Mouse (Mus musculus): ENCODE data around the gene Pcdh15.

Pcdh15 gene

DNA sequence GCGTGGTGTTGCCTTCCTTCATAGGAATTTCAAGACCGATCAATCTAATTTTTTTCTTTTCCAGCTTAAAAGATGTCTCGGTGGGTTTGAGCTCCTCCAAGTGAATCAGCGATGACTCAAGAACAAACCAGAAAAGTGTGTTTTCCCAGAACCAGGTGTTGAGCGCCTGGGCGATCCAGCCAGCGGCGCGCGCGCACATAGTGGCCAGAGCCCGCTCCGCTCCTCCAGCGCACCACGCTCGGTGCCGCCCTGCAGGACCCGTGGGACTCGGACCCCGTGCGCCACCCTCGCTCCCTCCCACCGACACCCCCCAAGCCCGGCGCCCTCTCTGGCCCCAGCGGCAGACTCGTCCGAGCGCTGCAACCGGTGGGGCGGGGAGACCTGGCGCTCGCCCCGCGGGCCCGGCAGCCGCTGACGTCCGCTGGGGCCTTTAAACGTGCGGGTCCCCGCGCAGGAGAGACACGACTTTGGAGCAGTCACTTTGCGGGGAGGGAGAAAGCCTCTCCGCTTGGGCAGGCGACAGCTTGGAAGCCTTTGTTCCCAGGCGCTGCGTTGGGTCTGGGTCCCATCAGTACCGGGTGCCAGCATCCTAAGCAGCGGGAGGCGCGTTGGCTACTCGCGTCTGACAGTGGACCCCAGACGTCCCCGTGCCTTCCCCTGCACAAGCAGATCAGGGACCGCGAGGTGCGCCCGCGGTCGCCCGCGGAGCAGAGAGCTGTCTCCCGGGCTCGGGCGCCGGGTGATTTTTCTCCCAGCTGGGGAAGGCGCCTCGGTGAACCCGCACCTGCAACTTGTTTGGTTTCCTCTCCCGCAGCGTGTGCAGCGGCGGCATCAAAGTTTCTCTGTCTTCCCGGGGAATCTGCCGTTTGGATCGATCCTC lies at the start of gene Pcdh15:
Gene Pcdh15 (plus strand): TSS at position 377 of the 880 bp plus-strand sequence.
- peak; percentile 19 for DNase-seq (ENCODE audit: low read depth, low spot score)

DNA sequence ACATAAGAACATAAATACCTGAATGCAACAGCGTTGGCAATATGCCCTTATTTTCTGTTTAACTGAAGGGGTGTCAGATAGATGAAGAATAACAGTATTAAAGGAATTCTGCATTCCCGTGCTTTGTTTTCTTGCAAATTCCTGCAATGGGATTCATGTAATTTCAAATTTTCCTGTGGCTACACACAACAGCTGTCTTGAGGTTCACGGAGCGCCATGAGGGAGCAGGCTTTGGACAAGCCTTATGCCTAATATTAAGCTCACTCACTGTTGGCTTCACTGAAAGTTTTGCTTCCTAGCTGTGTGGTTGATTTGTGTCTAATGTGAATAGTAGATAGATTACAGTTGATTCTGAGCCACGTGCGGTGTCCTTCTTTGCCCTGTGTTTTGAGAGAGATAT lies 47.1 kb upstream of the Pcdh15 start:
- no peak for DNase-seq (ENCODE audit: low read depth, low spot score)

DNA sequence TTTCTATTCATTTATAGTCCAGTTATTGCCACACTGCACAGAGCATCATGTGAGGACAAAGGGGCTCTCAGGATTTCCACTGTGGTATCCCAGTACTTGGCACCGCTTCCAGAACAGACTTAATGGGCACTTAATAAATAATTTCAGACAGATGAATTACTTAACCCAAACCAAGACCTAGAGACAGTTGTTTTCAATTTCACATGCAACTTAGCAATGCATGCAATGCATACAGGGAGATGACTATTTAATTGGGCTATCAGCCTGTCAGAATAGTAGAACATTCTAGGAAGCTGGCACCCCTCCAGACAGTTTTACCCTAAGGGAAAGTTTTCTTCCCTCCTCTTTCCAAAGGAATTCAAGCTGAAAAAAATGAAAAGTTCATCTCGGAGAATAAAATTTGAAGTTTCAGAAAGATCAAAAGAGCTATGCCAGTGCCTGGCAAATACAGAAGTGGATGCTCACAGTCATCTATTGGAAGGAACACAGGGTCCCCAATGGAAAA lies 39.4 kb upstream of the Pcdh15 start:
- no peak for DNase-seq (ENCODE audit: low read depth, low spot score)

DNA sequence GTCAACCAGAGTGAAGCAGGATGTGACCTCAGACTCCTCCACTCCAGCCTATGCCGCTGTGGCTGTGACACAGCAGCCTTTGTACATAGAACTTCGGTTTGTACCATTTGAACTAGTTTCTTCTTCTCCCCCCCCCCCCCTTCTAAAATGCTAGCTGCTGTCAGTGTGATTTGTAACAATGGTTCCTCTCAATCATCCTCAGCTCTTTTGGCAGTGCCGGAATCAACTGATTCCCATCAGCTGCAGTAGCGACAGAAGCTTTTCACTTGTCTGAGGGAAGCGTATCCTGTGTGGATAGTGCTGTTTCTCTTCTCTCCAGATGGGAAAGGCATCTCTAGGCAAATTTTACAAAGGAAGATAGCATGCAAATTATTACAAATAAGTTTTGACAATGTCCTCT lies 12.4 kb upstream of the Pcdh15 start:
- DNase-seq (ENCODE audit: low read depth, low spot score), result no peak

DNA sequence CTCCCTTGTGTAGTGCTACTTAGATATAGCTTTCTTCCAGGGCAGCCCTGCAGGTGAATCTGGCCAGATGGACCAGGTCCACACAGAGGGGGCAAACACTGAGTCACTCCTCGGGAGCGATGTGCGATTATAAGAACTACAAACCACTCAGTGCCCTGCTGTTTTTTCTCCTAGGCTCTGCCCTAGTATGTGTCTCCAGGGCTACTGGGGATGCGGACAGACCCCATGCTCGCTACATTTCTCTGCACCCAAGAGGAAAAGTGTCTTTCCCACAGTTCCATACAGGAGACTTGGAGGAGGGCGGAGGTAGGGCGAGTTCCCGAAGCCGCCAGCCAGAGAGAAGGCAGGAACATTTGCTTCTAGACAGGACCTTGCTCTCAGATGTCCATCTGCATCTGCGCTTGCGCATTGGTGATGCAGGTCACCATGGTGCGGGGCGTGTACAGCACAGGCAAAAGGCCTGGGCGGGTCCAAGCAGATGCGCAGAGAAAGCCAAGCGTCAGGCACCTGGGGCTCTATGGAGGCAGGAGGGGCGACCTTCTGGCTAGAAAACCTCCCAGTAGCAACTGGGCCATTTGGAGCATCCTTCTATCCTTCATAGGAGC lies 2.5 kb upstream of the Pcdh15 start:
- peak; percentile 73 for DNase-seq (ENCODE audit: low read depth, low spot score)

DNA sequence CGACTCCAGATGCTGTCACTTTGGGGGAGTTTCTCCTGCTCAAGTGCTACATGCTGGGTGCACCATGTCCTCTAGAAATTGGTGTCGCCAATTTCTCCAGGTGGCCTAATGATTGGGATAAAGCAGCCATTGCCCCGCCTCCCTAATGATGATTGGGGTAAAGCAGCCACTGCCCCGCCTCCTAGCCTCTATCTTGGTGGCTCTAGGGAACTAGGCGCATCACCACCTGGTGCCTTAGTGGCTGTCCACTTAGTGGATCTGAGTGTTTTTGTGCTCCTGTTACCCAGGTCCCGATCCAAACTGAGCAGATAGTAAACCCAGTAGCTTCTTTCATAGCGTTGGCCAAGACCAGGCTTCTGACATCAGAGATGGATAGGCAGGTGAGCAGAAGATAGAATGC lies 2.0 kb upstream of the Pcdh15 start:
- DNase-seq (ENCODE audit: low read depth, low spot score), result peak; percentile 26

DNA sequence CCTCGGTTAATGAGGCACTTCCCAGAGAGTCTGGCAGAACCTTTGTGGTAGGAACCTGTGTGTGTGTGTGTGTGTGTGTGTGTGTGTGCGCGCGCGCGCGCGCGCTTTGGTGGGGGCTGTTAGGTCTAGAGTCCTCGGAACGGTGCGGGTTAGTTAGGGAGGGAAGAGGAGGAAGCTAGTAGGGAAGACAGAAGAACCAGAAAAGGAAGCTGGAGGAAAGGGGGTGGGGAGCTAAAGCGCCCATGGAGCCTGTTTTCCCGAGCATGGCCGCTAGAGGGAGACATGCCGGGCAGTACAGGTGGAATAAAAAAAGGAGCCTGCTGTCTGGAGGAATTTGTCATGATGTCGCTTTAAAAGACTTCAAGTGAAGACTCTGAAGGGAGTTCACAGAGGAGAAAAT lies 1.2 kb upstream of the Pcdh15 start:
- DNase-seq (ENCODE audit: low read depth, low spot score), result peak; percentile 77

DNA sequence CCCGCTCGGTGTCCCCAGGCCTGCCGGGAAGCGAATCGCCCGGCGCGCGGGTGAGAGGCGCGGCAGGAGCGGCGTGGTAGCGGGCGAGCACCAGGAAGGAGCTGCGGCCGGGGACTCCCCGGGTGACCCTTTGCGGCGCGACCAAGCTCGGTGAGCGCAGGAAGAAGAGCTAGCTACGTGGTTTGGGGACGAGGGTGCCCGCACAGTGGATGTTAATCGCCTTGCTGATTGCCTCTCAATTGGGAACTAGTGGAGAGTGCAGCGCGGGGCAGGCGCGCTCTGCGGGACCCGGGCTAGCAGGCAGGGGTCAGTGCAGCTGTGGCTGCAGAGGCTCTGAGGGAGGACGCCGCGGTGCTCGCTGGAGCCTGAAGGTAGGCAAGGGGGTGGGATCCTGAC lies 702 bp downstream of the Pcdh15 start:
- no peak for DNase-seq (ENCODE audit: low read depth, low spot score)

DNA sequence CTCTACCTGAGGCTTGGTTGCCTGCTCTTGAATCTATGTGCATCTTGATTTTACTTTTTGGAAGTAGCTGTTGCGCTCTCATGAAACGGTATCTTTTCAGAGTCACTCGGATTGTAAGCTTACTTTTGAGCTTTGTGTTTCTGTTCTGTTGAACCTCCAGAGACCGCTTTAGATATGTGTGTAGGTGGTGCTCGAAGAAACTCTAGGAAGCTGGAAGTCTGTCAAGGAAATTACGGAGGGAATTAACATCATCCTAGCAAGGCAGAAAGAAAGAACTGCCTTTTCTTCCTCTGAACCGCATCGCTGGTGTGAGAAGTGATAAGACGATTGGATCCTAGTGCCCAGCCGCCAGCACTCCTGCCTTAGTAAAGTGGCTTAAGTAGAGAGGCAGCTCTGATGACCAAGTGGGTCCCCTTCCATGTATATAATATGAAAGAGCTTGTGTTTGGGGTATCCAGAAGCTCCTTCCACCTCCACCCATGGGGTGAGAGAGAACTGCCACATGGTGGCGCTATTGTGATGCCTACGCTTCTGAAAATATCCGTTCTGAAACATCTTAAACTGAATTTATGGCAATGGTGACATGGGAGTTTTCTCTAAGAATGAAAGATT lies 4.3 kb downstream of the Pcdh15 start:
- peak; percentile 89 for DNase-seq (ENCODE audit: low read depth, low spot score)

DNA sequence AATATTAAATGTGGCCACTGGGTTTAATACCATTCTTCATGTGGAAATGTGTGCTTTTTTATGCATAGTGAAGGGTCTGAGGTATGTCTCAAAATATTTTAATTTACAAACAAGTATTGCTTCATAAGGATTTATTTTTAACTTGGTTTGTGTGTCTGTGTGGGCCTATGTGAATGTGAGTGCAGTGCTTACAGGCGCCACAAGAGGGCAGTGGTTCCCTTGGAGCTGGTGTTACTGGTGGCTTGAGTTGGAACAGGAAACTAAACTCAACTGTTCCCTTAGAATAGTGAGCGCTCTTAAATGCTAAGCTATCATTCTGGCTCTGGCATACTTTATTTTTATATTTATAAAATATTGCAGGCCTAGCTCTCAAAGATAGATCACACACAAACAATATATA lies 6.8 kb downstream of the Pcdh15 start:
- DNase-seq (ENCODE audit: low read depth, low spot score), result no peak

DNA sequence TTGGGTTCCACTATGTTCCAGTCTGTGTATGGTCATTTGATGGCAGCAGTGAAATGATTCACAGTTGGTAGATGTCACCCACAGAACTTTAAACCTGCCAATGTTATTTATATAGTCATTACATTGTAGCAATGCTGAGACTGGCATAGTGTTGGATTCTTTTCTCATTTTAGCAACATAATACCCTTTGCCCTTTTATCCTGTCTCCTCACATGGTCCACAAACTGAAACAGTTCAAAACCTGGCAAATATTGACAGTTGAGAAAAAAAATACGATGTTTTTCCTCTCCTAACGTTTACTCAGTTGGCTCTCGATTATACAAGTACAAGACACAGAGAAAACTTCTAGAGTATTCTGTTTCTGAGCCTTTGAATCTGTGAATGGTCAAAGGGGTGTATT lies 38.8 kb downstream of the Pcdh15 start:
- DNase-seq (ENCODE audit: low read depth, low spot score), result no peak

DNA sequence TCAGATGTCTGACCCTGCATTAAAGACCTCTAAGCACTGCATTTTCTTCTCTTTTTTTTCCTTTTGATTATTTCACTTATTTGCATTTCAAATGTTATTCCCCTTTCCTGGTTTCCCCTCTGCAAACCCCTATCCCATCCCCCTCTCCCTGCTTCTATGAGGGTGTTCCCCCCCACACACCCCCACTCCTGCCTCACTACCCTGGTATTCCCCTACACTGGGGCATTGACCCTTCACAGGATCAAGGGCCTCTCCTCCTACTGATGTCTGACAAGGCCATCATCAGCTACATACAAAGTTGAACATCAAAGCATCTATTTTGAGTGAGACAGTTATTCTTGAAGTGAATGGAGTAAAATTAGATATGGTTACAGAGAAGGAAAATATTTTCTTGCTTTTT lies 48.4 kb downstream of the Pcdh15 start:
- DNase-seq (ENCODE audit: low read depth, low spot score), result no peak

DNA sequence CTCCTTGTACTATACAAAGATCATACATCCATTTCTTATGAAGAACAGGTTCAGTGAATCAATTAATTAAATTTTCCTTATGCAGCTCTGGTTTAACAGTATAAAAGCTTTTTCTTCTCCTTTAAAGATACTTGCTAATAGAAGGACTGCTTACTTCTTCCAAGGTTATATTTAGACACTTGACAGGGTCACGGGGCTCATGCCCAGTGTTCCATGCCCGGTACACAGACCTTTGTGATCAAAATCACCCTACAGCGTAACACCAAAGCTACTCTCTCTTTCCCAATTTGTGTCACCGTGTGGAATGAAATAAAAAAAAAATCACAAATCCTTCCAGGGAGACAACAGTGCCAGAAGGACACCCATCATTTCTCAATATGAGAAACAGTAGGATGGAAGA lies 48.8 kb downstream of the Pcdh15 start:
- no peak for DNase-seq (ENCODE audit: low read depth, low spot score)

DNA sequence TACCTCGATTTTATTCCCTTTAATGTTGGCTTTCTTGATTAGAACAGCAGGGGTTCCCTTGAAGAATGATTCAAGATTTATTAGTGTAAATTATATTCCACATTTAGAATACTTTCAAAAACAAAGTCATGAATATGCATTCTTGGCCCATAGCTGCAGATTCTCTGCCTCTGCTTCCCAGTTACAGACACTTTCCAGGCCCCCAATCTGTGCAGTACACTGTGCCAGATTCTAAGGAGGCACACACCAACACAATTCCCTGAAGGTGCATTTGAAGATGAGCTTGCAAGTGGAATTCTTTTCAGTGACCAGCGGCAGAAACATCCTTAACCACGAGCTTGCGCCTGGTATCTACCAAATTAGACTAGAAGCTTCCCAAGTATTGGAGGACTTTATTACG lies 55.4 kb downstream of the Pcdh15 start:
- DNase-seq (ENCODE audit: low read depth, low spot score), result peak; percentile 50

DNA sequence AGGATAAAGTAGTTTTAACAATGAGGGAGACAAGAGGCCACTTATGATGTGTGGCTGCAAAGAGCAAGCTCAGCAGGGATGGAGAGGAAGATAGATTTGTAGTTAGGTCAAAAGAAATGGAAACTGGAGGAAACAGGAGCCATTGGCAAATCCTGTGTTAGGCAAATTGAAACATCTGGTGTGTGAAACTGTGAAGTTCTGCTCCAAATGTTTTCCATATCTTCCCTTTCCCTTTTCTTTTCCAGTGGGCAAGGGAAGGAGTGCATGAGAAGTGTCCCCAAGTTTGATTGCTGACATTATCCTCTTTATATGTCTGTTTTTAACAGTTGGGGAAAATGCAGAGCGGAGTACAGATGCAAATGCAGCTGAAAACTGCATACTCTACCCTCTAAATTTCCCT lies 62.6 kb downstream of the Pcdh15 start:
- DNase-seq (ENCODE audit: low read depth, low spot score), result peak; percentile 35

DNA sequence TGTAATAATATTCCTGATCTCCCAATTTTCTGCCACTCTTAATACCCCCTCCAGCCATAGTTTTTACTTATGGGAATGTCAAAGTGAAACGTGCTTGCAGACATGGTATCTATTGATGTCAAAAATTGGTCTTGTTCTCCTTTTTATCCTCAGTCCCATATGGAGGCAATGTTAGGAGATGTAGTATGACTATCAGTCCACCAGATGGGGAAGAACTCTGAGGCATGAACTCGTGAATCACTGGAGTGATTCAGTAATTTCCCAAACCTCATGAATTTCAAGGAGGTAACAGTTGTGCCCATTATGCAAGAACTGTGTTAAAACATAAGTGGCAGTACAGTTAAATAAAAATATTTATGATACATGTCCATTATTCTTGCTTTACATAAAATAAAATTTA lies 116.9 kb downstream of the Pcdh15 start:
- no peak for DNase-seq (ENCODE audit: low read depth, low spot score)

DNA sequence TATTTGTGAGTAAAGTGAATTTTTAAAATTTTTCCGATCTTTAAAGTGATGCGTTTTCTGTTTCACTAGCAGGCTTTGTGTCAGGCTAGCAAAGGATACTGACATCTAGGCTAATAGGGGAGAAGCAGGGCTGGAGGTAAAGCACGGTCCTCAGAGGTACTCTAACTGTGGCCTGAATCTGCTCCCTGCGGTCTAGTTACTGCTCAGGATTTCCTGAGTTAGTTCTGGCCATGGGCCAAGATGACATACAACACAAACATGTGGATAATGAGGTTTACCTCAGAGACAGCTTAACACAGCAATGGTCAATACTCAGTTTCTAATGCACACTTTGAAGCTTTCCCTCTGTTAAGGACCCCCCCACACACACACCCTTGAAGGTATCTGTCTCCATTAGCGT lies 143.2 kb downstream of the Pcdh15 start:
- no peak for DNase-seq (ENCODE audit: low read depth, low spot score)

DNA sequence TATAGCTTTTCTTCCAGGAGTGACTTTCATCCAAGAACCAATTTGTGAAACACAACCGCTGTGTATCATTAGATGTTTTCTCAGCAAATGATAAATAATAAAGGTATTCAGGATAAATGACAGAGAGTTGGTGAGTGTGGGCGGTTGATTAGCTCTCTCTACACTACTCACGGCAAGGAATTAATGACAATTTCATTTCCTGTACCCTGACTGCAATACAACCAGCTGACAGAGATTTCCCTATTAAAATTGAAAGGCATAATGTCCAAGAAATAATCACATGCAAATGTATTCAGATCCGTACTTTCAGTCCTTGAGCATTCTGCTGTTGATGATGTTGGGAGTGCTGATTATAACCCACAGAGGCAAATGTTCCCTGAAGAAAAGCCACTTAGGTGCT lies 181.3 kb downstream of the Pcdh15 start:
- no peak for DNase-seq (ENCODE audit: low read depth, low spot score)

DNA sequence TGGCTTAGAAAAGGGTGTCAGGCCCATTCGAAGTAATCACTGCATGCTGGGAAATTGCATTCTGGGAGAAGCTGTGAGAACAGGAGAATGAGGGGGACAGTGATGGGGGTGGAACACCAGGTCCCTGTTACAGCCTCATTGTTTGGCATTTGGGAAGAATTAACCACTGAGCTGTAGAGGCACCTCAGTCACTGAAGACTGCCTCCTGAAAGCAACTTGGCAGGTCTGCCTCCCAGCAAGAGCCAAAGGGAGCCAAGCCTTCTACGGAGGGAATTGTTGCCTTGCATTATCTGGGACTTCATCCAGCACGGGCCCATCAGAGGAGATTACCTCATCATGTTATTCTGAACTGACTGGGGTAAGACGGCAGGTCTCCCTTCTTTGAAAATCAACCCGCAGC lies 197.3 kb downstream of the Pcdh15 start:
- DNase-seq (ENCODE audit: low read depth, low spot score), result no peak

DNA sequence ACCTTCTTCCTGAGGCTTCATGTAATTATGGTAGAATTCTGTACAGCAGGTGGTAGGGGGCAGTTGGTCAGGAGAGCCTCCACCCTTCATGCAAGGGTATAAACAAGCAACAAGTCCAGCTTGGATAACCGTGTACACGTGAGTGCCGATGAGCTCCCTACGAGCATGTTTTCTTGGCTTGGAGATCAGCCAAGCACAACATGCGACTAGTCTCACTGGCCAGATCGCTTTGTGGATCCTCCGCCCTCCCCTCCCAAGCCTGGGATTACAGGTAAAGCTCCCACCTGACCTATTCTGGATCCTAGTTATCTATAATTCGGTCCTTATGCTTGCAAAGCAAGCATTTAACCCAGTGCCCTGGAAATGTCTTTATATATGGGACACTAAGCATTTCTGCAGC lies 202.8 kb downstream of the Pcdh15 start:
- DNase-seq (ENCODE audit: low read depth, low spot score), result no peak

DNA sequence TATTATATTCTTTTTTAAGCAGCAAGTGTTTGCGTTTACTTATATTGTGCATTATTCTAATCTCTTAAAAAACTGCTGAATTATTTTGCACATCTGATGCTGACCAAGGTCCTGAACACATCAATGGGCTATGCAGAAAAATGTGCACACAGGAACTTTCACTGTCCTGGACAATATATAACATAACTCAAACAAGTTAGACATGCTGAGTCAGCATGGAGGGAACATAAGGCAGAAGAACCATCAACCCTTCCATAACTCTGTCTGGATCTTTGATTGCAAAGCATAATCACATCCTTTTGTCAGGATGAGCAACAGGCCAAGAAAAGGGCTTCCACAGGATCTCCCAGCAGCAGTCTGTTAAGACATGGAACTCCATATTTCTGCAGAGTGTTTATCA lies 207.5 kb downstream of the Pcdh15 start:
- DNase-seq (ENCODE audit: low read depth, low spot score), result no peak

DNA sequence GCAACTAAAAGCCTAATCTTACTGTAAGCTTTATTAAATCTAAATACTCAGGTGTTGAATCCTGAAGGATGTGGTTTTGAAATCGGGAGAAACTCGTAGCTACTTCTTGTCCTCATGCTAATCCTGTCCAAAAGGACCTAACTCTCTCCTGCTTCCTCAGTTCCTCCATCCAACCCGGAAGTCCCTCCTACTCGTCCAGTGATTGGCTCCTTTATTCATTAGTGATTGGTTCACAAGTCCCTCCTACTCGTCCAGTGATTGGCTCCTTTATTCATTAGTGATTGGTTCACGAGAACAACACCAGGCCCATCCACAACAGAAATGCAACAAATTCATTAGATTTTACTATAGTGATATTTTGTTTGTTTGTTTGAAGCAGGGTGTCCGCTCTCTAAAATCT lies 227.7 kb downstream of the Pcdh15 start:
- no peak for DNase-seq (ENCODE audit: low read depth, low spot score)

DNA sequence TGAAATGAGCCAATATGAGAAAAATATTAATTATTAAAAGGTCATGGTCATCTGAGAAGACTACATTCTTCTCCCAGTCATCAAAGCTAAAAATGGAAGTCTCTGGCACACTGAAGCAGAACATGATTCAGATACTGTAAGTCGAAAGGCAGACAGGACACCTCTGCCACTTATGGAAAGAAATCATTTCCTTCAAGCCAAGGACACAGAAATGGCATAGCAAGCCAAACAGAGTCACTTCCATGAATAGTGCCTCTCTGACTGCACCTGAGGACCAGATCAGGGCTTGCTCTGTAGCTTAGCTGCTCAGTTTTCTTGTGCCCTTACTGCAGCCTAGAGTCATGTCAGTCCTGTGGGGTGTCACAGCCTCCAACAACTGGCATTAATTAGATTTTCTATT lies 234.3 kb downstream of the Pcdh15 start:
- DNase-seq (ENCODE audit: low read depth, low spot score), result no peak

All from telencephalon, adult 2 months (tissue).